Mouse (Mus musculus): ENCODE measurements around the gene Qpctl. TPM values are rescaled to one million over a fixed set of nuclear protein-coding genes. Genes with fewer than 3 reads are reported as not detected.
A peak's percentile ranks its signal among the peaks of the same experiment; 100 is the strongest.

Gene Qpctl
- total RNA-seq (2021): 1 to 10 TPM; 2.3 to 2.5 TPM
- long read RNA-seq, experiment 1, partial matches to known transcripts: 0 of 5 reads
- long read RNA-seq, experiment 1, other reads (novel, unspliced or antisense): 4 of 5 reads
- long read RNA-seq, experiment 2, partial matches to known transcripts: 0 of 4 reads
- long read RNA-seq, experiment 2, other reads (novel, unspliced or antisense): 1 of 4 reads

- peak; percentile 99 for DNase-seq
These were observed at the start of gene Qpctl for GRCm38 (mm10) chr7:19148875-19149541. TSS of gene Qpctl (minus strand) at chr7:19149291.

- DNase-seq: no peak
These were observed 48.9 kb upstream of the Qpctl start for GRCm38 (mm10) chr7:19197985-19198384.

GRCm38 (mm10) chr7:19196676-19197075 is 47.6 kb upstream of the Qpctl start:
- DNase-seq: no peak

DNA sequence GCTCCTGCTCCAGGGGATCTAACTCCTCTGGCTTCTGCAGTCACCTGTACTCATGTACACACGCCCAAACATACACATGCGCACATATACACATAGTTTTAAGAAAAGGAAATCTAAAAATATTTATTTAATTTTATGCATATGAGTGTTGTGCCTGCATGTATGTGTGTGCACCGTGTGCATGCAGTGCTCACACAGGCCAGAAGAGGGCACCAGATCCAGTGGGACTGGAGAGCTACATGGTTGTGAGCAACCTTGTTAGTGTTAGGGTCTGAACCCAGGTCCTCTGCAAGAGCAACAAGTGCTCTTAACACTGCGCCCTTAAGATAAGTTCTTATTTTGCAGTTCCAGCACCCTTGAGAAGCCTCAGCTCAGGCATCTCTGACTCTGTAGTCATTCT is 45.6 kb upstream of the Qpctl start:
- DNase-seq: no peak

DNA sequence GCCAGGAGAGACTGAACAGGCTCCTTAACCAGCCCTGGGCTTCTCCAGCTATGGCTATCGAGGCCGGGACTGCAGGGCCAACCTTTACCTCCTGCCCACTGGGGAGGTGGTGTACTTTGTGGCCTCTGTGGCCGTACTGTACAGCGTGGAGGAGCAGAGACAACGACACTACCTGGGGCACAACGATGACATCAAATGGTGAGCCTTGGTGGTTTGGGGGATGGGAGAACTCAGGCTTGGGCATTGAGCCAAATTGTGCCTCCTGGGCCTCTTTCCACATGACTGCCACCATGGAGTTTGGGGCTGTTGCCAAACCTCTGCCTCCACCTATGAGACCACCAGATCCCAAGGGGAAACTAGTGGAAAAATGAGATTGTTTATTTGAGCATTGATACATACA is 35.7 kb upstream of the Qpctl start:
- DNase-seq: no peak

- DNase-seq: peak; percentile 31
These were observed 35.2 kb upstream of the Qpctl start for GRCm38 (mm10) chr7:19184250-19184649.

- peak; percentile 42 for DNase-seq
These were observed 31.9 kb upstream of the Qpctl start for GRCm38 (mm10) chr7:19180862-19181429.

DNA sequence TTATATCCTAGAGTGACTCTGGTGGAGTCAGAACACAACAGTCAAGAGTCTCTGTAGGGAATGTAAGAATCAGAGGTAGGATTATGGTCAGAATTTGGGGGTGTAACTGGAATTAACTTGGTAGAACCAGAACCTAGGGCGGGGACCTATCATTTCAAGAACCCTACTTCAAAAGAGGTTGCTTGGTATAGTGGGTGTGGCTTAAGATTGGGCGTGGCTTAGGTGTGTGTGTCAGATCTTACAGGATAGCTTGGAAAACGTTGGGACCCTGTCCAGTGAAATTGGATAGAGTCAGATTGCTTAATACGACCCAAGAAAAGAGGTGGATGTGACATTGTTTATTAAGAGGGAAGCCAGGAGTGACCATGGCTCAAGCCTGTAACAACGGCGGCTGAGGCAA is 30.8 kb upstream of the Qpctl start:
- no peak for DNase-seq

- peak; percentile 49 for DNase-seq
These were observed 30.1 kb upstream of the Qpctl start for GRCm38 (mm10) chr7:19179173-19179572.

GRCm38 (mm10) chr7:19178443-19179092 is 29.5 kb upstream of the Qpctl start:
- no peak for DNase-seq

DNA sequence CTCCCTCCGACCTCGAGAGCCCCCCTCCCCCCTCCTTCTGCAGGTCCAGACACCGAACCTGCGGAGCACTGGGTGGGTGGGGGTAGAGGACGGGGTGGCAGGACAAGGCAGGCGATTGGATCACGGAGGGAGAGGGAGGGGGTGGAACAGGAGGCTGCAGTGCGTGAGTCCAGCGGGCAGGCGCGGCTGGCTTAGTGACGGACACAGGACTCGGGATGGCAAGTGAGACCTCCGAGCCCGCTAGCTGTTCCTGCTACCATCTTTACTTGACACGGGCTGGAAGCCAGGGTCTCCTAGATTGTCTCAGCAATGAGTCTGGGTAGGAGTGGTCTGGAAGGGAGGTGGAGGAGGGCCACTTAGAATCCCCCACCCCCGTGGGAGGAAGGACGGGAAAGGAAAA is 28.9 kb upstream of the Qpctl start:
- no peak for DNase-seq

DNA sequence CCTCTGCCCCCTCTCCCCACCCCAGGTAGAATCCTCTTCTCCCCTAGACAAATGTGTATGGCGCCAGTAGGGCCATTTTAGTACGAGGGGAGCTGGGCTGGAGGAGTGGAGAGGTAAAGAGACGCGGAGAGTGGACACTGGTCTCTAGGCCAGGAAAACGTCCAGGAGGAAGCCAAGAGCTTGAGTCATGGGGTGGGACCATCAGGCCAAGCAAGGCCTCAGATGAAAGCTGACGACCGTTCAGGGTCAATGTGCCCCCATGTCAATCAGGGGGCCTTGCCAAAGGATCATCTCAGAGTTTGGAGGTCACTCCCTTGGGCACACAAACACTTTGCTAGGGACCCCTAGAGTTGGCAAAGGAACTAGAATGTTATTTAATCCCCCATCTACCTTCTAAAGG is 28.1 kb upstream of the Qpctl start:
- no peak for DNase-seq

GRCm38 (mm10) chr7:19176516-19176947 is 27.4 kb upstream of the Qpctl start:
- no peak for DNase-seq

DNA sequence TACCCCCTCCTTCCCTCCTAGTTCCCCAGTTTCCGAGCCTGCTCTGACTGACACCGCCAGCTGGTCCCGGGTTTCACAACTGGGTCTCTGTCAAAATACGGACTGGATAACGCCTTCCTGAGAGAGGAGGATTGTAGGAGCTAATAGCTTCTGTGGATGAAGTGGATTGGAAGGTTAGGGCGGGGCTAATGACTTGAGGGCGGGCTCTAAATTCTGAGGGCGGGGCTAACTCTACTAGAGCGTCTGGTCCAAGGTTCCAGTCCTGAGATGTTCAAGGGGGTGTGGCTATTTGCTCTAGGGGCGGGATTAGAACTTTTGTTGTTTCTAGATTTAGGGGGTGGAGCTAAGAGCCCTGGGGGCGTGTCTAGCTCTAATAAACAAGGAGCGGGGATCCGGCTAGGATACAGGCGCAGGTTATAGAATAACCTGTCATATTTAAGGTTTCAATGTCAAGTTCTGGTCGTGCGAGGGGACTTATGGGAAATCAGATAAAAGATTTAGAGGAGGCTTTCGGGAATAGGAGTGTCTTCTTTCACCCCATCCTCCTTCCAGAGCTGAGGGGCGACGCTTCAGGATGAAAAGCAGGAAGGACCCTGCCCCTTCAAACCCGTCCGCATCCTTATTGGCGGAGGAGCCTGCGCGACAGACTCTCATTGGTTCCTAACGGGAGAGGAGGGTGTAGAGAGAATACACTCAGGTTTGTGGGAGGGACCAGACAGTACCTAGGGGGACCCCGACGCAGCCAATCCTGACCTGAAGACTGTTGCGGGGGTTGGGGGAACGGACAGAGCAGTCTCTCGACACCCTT is 26.8 kb upstream of the Qpctl start, which contains the start of gene Eml2:
Gene Eml2 (plus strand): TSS at position 714 of the 808 bp plus-strand sequence.
- peak; percentile 62 for DNase-seq

GRCm38 (mm10) chr7:19172874-19173273 is 23.8 kb upstream of the Qpctl start:
- peak; percentile 65 for DNase-seq

GRCm38 (mm10) chr7:19171831-19172230 is 22.7 kb upstream of the Qpctl start:
- no peak for DNase-seq

GRCm38 (mm10) chr7:19170142-19170541 is 21.1 kb upstream of the Qpctl start:
- DNase-seq: no peak

- no peak for DNase-seq
These were observed 20.4 kb upstream of the Qpctl start for GRCm38 (mm10) chr7:19169506-19169905.

DNA sequence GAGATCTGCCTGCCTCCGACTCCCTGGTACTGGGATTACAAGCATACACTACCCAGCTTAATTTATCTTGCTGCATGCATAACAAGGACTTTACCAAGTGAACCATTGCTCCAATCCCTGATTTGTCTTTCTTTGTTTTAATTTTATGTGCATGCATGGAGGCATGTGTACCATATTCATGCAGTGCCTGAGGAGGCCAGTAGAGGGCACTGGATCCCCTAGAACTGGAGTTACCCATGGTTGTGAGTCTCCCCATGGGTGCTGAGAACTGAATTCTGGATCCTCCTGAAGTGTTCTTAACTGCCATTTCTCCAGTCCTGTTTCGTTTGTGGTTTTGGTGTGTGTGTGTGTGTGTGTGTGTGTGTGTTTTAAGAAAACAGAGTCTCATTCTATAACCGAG is 17.9 kb upstream of the Qpctl start:
- DNase-seq: no peak

DNA sequence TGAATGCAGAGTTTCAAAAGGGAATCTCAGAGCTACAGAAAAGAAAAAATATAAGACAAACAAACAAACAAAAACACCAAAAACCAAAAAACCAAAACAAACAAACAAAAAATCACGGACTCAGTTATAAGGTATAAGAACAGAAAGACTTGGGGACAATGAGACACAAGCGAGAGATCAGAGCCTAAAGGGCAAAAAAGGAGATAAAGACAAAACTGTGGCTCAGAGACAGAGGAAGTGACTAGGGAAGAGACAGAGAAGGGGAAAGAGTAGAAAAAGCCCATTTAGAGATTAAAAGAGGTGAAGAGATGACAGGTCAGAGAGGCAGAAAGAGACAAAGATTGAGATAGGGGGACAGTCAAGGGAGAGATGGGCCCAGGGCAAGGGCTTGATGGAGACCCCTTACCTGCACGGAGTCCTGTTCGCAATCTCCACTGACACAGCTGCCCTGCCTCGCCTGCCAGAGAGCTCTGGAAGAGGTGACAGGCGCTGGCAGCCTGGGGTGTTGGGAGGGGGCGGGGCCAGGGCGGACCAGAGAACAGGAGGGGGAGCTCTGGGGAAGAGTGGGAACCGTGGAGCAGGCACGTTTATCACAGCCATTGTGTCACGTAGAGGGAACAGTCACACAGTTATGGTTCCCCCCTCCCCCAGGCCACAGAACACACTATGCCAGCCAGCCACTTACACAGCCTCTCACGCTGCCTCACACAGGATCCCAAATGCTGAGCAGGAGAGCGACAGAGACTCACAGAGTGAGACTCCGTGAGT is 16.7 kb upstream of the Qpctl start, which contains the start of gene Gipr:
Gene Gipr (minus strand): TSS at position 472 of the 768 bp plus-strand sequence.
- DNase-seq: peak; percentile 37

DNA sequence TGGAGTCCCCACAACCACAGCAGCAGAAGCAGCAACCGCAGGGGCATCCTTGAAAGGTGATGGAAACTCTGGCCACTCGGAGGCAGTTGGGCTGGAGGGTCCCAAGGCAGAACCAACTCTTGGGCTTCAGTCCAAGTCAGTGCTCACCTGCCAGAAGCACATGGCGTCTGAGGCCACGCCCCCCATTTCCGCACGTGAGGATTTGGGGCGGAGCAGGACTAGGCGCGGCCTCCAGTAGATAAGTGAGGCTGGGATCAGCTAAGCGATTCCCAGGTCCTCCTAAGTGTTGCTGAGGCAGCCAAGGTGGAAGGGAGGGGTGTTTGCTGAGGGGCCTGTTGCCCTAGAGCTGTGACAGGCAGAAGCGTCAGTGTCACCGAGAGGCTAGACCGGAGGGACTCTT is 15.9 kb upstream of the Qpctl start:
- no peak for DNase-seq

Data from gastrocnemius, postnatal 25 days (tissue).